Mouse (Mus musculus) forebrain, embryonic 16.5 days (tissue): ENCODE results near the gene Dpm1. TPM values are rescaled to one million over a fixed set of nuclear protein-coding genes. Genes with fewer than 3 reads are reported as not detected.

Experiments used
- ATAC-seq: fragments of 200-750 bp; cut with Nextera tagmentation; 2 replicates; pipeline ENCODE4 v1.8.0; 2017; ENCODE audit warnings: mild to moderate bottlenecking, moderate library complexity
- H3K27ac ChIP-seq: fragments of 300-500 bp; sonication (generic); 2 replicates; pipeline ENCODE4 v1.5.1; 2014; ENCODE audit warnings: low read length, control low read depth
- H3K27me3 ChIP-seq: fragments of 300-500 bp; sonication (generic); replicated peaks from 2 replicates; pipeline ENCODE4 v1.6.1; 2014; ENCODE audit warnings: low read length; ENCODE audit not compliant: control insufficient read depth, insufficient read depth
- H3K36me3 ChIP-seq: fragments of 300-500 bp; sonication (generic); 2 replicates; pipeline ENCODE4 v1.6.1; 2014; ENCODE audit not compliant: control insufficient read depth, insufficient read depth
- H3K4me1 ChIP-seq: fragments of 300-500 bp; sonication (generic); replicated peaks from 2 replicates; pipeline ENCODE4 v1.6.1; 2014; ENCODE audit warnings: low read length; ENCODE audit not compliant: control insufficient read depth, insufficient read depth
- H3K4me2 ChIP-seq: fragments of 300-500 bp; sonication (generic); 2 replicates; pipeline ENCODE4 v1.6.1; 2014; ENCODE audit warnings: mild to moderate bottlenecking, low read length, control low read depth
- H3K4me3 ChIP-seq: fragments of 300-500 bp; sonication (generic); replicated peaks from 2 replicates; pipeline ENCODE4 v1.5.1; 2014; ENCODE audit warnings: mild to moderate bottlenecking, low read length, control low read depth
- H3K9ac ChIP-seq: fragments of 300-500 bp; sonication (generic); replicated peaks from 2 replicates; pipeline ENCODE4 v1.6.1; 2014; ENCODE audit warnings: low read depth, low read length, control low read depth
- H3K9me3 ChIP-seq: fragments of 300-500 bp; sonication (generic); 2 replicates; pipeline ENCODE4 v1.6.1; 2016; ENCODE audit warnings: low read length; ENCODE audit not compliant: control insufficient read depth
- WGBS: fragments of 180-500 bp; shearing (Covaris S2); extraction: QIAGEN DNeasy Blood & Tissue Kit; methylation state at CpG from one replicate; pipeline ENCODE4 v1.1.7; 2014; 5-methylcytosine and 5-hydroxymethylcytosine counted together
- polyA plus RNA-seq: library from polyadenylated mRNA; unstranded; fragments of >200 nt; fragmentation: Nextera tagmentation; extraction: Ambion mirVana; gene quantifications from 2 replicates; pipeline ENCODE4 v1.2.1, GENCODE M21; 2015

Dpm1 gene
- polyA plus RNA-seq, 1 experiment from 2014 or later = 65.9 TPM

DNA sequence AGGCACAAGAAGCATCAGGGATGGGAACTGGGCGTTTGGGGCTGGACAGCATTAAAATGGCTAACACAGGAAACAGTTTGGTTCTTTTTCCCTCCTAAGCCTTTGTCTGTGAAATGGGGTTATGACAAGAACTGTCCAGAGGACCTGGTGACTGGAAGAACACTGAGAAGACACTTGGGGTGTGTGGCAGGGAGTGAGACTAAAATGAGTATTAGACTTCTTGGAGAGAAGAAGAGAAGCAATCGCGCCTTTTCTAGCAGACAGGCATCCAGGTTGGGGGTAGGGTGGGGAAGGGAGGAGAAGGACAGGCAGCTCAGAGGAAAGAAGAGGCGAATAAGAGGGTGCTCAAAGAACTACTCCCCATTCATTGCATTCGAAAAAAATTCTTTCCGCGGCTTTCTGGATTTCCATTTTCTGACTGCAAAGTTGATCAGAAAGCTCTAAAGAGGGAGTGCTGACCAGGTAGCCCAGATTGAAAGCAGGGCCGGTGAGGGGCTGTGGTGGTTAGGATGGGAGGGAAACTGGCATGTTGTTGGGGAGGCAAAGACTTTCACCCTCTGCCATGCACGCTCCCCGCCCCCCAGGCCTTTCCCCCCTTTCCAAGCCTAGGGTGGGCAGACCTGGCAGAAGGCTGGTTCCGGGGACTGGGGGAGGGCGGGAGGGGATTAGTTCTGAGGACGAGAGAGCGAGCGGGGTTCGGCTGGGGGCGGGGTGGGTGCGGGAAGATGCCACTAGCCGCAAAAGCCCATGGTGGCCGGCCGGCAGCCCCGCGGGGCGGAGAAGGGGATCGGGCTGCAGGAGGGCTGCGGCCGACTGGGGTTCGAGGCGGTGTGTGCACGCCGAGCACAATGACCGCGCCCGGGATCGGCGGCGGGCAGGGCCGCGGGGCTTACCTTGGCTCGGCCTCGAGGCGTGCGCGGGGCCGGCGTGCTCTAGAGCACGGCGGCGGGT lies 24.4 kb downstream of the Dpm1 start:
- Histone ChIP-seq H3K27ac (peak overlapping the region; percentile 99), H3K4me3 (peak overlapping the region; percentile 97), H3K27me3 (no peaks in the 10 kb centered on the region), H3K9ac (peak overlapping the region; percentile 100), H3K4me1 (peaks cover 29% of the 10 kb centered on the region), H3K4me2 (peak overlapping the region; percentile 77), H3K9me3 (no peaks in the 10 kb centered on the region), H3K36me3 (peaks cover 9% of the 10 kb centered on the region)
- peak; percentile 18 for ATAC-seq
- 0% methylated on average over 42 of the region's 49 CpGs for WGBS

- 0 out of 2 replicates have a peak, but pooled peaks cover 4% of the 10 kb centered on the region for H3K36me3 ChIP-seq
- ATAC-seq = peak; percentile 47
- H3K4me2 ChIP-seq = peak overlapping the region; percentile 77
- 2% methylated on average over 6 of the region's 6 CpGs for WGBS
- H3K4me1 ChIP-seq = peaks cover 36% of the 10 kb centered on the region
- no peaks in the 10 kb centered on the region for H3K9me3 ChIP-seq
- peak overlapping the region; percentile 100 for H3K9ac ChIP-seq
- H3K27ac ChIP-seq = peak overlapping the region; percentile 99
- peak overlapping the region; percentile 97 for H3K4me3 ChIP-seq
- no peaks in the 10 kb centered on the region for H3K27me3 ChIP-seq
These were observed 25.1 kb downstream of the Dpm1 start for GRCm38 (mm10) chr2:168205265-168205664.

DNA sequence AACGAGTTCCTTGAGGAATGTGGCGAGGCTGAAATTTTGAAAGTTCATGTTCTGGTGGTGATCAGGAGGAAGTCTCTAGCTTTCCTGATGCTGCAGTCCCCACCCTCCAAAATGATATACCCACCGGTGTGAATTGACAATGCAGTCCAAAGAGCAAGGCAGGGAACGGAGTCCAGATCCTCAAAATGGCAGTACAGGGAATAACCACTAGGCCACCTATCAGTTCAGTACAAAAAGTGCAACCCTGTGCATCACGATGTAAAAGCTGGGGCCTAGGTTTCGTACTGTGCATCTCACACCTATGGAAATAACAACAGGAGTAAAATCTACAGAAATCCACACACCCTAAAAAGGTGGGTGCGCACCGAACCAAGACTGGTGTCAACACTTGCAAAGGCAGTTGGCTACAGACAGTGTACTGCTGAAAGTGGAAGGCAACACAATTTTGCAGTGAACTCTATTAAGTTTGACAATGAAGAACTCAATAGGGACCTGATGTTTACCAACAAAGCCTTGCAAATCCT lies 25.9 kb downstream of the Dpm1 start:
- Histone ChIP-seq H3K4me3 (peak overlapping the region; percentile 97), H3K4me1 (peaks cover 41% of the 10 kb centered on the region), H3K36me3 (0 out of 2 replicates have a peak, but pooled peaks cover 4% of the 10 kb centered on the region), H3K4me2 (peak overlapping the region; percentile 77), H3K27me3 (no peaks in the 10 kb centered on the region), H3K9me3 (no peaks in the 10 kb centered on the region), H3K9ac (peak overlapping the region; percentile 23; the same call in 1 of the 2 replicates), H3K27ac (no peak overlapping the region)
- ATAC-seq = no peak
- 85% methylated on average over 8 of the region's 8 CpGs for WGBS

DNA sequence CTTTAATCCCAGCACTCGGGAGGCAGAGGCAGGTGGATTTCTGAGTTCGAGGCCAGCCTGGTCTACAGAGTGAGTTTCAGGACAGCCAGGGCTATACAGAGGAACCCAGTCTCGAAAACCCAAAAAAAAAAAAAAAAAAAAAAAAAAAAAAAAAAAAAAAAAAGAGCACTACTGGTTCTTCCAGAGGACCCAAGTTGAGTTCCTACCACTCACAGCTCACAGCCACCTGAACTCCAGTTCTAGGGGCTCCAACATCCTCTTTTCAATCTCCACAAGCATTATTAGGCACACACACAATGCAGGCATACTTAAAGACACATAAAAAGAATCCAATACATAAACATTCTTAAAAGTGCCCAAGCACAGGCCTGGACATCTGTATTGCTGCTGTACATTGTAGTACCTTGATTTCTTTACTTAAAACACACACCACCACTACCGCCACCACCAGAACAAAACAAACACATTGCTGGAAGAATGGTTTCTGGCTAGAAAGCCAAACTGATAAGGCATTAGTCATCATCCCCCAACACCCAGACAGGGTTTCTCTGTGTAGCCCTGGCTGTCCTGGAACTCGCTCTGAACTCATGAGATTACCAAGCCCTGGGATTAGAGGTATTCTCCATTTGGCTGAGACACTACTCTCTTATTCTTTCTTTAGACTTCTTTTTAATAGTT lies 30.2 kb downstream of the Dpm1 start:
- WGBS = 83% methylated on average over 5 of the region's 5 CpGs
- no peak for ATAC-seq
- Histone ChIP-seq H3K4me3 (no peak overlapping the region), H3K4me1 (peaks cover 68% of the 10 kb centered on the region), H3K9ac (no peak overlapping the region), H3K4me2 (peak overlapping the region; percentile 11; the same call in 1 of the 2 replicates), H3K9me3 (no peaks in the 10 kb centered on the region), H3K36me3 (0 out of 2 replicates have a peak, but pooled peaks cover 4% of the 10 kb centered on the region), H3K27me3 (no peaks in the 10 kb centered on the region), H3K27ac (no peak overlapping the region)

GRCm38 (mm10) chr2:168199476-168199875 lies 30.9 kb downstream of the Dpm1 start:
- WGBS = 88% methylated on average over 4 of the region's 4 CpGs
- no peaks in the 10 kb centered on the region for H3K27me3 ChIP-seq
- H3K9me3 ChIP-seq = no peaks in the 10 kb centered on the region

DNA sequence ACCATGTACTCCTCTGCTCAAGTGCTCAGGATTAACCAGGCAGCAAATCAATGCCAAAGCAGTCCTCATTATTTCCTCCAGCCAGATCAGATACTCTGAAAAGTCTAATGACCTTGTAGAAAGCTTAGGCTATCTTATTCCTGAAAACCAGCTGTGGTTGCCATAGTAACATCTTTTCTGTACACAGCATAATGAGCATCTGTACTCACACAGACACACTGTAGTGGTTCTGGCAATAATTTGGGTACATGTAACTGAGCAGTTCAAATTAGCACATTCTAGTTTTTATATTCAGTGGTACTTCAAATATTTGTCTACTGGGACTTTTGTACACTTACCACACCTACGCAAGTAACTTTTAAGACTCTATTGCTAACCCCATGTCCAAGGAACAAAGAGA lies 32.0 kb downstream of the Dpm1 start:
- no peak overlapping the region for H3K27ac ChIP-seq
- H3K9ac ChIP-seq = no peak overlapping the region
- 0 out of 2 replicates have a peak overlapping the region, but pooled peaks have one; percentile 2 for H3K4me2 ChIP-seq
- H3K4me1 ChIP-seq = peaks cover 64% of the 10 kb centered on the region
- WGBS = 72% methylated on average over 1 of the region's 1 CpGs
- H3K9me3 ChIP-seq = no peaks in the 10 kb centered on the region
- ATAC-seq = peak; percentile 57; the same call in 1 of the 2 replicates
- peaks cover 7% of the 10 kb centered on the region; the same call in 1 of the 2 replicates for H3K36me3 ChIP-seq
- no peaks in the 10 kb centered on the region for H3K27me3 ChIP-seq
- no peak overlapping the region for H3K4me3 ChIP-seq

More at GRCm38 (mm10) chr2:168199476-168199875, 30.9 kb downstream of the Dpm1 start:
- Histone ChIP-seq H3K4me1 (peaks cover 63% of the 10 kb centered on the region), H3K4me3 (no peak overlapping the region), H3K36me3 (peaks cover 6% of the 10 kb centered on the region; the same call in 1 of the 2 replicates), H3K9ac (no peak overlapping the region), H3K4me2 (no peak overlapping the region), H3K27ac (no peak overlapping the region)
- ATAC-seq = no peak

GRCm38 (mm10) chr2:168195721-168196120 lies 34.7 kb downstream of the Dpm1 start:
- H3K4me2 ChIP-seq = no peak overlapping the region
- 50% methylated on average over 2 of the region's 2 CpGs for WGBS
- H3K4me1 ChIP-seq = peaks cover 58% of the 10 kb centered on the region
- H3K27ac ChIP-seq = no peak overlapping the region
- no peak for ATAC-seq
- no peak overlapping the region for H3K9ac ChIP-seq
- H3K4me3 ChIP-seq = no peak overlapping the region
- H3K27me3 ChIP-seq = no peaks in the 10 kb centered on the region
- H3K9me3 ChIP-seq = no peaks in the 10 kb centered on the region
- peaks cover 2% of the 10 kb centered on the region; the same call in 1 of the 2 replicates for H3K36me3 ChIP-seq

GRCm38 (mm10) chr2:168193685-168194084 lies 36.7 kb downstream of the Dpm1 start:
- WGBS = 76% methylated on average over 2 of the region's 2 CpGs
- H3K9ac ChIP-seq = no peak overlapping the region
- ATAC-seq = no peak
- H3K4me1 ChIP-seq = peaks cover 54% of the 10 kb centered on the region
- no peaks in the 10 kb centered on the region for H3K27me3 ChIP-seq
- H3K4me3 ChIP-seq = no peak overlapping the region
- H3K4me2 ChIP-seq = no peak overlapping the region
- H3K9me3 ChIP-seq = no peaks in the 10 kb centered on the region
- H3K36me3 ChIP-seq = peaks cover 4% of the 10 kb centered on the region; the same call in 1 of the 2 replicates
- no peak overlapping the region for H3K27ac ChIP-seq

DNA sequence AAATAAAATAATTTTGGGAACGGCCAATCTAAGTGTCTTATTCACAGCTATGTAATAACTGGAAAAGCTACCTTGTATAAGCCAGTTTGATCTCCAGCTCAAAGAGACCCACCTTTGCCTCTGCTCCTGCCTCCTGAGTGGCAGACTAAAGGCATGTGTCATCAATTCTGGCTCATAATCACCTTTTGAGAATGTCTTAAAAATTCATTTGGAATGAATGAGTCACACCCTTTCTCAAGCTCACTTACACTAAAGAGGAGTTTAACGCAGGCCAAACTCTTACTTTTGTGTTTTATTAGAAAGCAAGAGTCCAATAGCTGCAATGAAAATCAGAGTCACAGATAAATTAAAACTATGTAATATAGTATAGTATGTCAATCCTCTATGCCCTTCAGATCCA lies 38.5 kb downstream of the Dpm1 start:
- no peak for ATAC-seq
- Histone ChIP-seq H3K9me3 (no peaks in the 10 kb centered on the region), H3K4me2 (no peak overlapping the region), H3K4me1 (peaks cover 43% of the 10 kb centered on the region), H3K27me3 (no peaks in the 10 kb centered on the region), H3K9ac (no peak overlapping the region), H3K4me3 (no peak overlapping the region), H3K36me3 (peaks cover 7% of the 10 kb centered on the region), H3K27ac (no peak overlapping the region)
- 91% methylated on average over 2 of the region's 2 CpGs for WGBS
